Mouse (Mus musculus): ENCODE measurements around the gene Hpse2.
"Not testable (repeated sequence)": the region's sequence is repeated elsewhere in the genome, so short reads cannot be mapped to it uniquely, and the experiment has no call there.

Gene Hpse2

GRCm38 (mm10) chr19:43388017-43388904 is at the start of gene Hpse2:
Hpse2 (minus strand) TSS chr19:43388355.
- no peak for ATAC-seq (ENCODE audit: insufficient number of reproducible peaks, low FRiP score, low TSS enrichment)

- ATAC-seq (ENCODE audit: insufficient number of reproducible peaks, low FRiP score, low TSS enrichment), result no peak
Observed at GRCm38 (mm10) chr19:43427446-43428224, 39.5 kb upstream of the Hpse2 start.

DNA sequence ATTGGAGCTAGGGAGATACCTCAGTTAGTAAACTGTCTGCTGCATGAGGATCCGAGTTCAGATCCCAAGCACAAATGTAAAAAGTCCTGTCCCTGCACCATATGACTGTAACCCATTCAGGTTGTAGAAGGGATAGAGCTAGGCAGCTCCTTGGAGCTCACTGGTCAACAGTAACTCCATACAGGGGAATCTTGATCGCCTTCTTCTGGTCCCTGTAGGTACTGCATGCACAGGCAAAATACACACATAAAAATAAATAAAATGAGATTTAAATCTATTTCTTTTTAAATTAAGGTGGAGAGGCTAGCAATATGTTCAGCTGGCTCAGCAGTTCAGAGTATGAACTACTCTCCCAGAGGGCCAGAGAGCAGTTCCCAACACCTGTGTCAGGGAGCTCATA is 35.9 kb upstream of the Hpse2 start:
- ATAC-seq (ENCODE audit: insufficient number of reproducible peaks, low FRiP score, low TSS enrichment), result no peak

GRCm38 (mm10) chr19:43420506-43420905 is 32.4 kb upstream of the Hpse2 start:
- ATAC-seq (ENCODE audit: insufficient number of reproducible peaks, low FRiP score, low TSS enrichment), result no peak

DNA sequence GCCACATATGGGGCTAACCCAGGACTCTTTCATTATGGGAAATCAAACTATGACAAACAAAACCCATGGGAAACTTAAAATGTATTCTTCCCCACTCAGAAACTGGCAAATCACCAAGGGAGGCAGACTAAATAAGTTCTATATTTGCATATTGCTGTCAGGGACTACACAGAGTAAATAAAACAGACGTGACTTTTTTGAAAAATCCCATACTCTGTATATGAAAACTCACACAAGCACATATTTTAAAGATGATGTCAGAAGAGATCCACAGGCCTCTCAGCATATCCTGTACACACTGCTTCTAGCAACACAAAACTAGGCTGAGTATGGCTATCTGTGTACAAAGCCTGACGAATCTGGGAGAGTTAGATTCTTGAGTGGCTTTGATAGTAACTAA is 27.4 kb upstream of the Hpse2 start:
- no peak for ATAC-seq (ENCODE audit: insufficient number of reproducible peaks, low FRiP score, low TSS enrichment)

GRCm38 (mm10) chr19:43407181-43407580 is 19.0 kb upstream of the Hpse2 start:
- ATAC-seq (ENCODE audit: insufficient number of reproducible peaks, low FRiP score, low TSS enrichment), result no peak

- no peak for ATAC-seq (ENCODE audit: insufficient number of reproducible peaks, low FRiP score, low TSS enrichment)
Observed at GRCm38 (mm10) chr19:43396327-43396726, 8.2 kb upstream of the Hpse2 start.

DNA sequence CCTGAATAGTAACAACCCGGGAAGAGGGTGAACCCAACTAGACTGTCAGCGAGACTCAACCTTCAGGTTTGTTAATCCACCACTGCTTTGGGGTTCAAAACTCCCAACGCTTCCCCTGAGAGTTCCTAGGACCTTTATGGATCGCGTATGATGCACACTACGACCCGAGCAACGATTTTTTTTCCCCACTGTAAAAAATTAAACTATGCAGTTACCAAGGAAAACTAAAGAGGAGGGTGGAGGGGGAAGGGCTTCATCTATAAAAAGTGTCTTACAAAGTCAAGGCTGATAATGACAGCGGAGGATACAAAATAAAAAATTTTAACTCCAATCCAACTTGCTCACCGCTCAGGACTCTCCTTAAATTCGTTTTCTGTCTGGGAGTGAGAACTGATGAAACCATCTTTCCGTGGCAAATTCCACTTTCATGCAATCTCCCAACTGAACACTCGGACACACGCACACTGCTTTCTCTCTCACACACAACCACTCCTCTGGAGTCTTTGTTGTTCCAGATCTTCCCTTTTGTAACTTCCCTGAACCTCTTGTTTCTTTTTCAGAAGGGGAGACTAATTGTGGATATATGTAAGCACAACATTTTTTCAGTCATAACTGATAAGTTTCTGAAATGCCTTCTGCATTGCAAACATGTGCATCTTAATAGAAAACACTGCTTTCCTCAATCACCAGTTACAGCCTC is 934 bp downstream of the Hpse2 start:
- no peak for ATAC-seq (ENCODE audit: insufficient number of reproducible peaks, low FRiP score, low TSS enrichment)

GRCm38 (mm10) chr19:43386041-43386952 is 1.9 kb downstream of the Hpse2 start:
- no peak for ATAC-seq (ENCODE audit: insufficient number of reproducible peaks, low FRiP score, low TSS enrichment)

DNA sequence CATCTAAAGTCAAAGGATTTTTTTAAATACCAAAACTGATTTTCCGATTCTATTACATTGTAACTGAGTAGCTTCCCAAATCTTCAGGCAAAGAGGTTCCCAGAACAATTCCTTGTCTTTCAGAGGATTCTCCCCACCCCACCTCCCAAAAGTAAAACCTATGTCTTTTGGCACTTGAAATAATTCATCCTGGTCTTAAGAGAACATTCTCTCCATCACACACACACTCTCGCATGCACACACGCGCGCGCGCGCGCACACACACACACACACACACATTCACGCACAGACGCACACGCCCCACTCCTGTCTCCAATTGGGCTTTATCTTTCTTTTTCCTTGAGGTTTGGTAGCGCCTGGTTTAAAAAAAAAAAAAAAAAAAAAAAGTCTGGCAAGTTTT is 2.7 kb downstream of the Hpse2 start:
- no peak for ATAC-seq (ENCODE audit: insufficient number of reproducible peaks, low FRiP score, low TSS enrichment)

DNA sequence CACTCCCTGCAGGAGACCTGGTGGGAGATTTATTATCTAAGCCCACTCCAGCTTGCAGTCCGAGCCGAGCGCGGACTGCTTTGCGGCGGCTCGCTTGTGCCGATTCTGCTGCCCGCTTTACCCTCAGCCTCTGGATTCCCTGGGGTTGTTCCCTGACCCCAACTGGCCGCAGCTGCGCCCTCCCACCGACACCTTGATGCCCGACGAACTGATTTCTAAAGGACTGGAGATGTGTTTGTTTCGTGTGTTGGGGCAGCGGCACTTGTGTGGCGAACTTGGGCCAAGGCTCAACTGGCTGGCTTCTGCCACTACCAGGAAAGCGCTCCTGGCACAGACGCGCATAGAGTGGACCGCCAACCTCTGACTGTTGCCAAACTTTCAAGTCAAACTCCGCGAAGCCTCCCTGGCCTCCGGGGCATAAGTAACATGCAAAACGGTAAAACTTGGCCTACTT is 3.1 kb downstream of the Hpse2 start:
- no peak for ATAC-seq (ENCODE audit: insufficient number of reproducible peaks, low FRiP score, low TSS enrichment)

DNA sequence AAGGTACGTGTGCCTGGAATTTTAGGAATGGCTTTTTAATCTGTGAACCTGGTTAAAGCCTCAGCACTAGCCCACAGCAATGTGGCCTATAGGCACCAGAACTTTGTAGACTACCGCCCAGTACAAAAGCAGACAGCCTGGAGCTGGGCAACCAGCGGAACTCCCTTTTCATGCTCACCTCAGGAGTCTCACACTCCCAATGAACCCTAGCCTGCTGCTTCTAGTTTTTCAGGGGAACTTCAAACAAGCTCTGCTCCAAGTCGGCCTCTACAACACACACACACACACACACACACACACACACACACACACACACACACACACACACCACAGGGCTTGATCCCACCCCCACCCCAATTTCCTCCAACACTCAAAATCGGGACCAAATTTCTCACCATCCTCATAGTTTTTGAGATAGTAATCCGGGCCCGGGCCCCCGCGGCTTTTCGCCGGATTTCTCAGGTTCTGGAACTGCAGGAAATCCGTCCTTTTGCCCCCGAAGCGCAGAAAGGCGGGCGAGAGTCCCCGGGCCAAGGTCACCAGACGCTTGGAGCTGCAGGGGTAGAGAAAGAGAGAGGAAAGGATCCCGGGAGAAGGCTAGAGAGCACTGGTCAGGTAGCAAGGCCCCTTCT is 3.7 kb downstream of the Hpse2 start:
- no peak for ATAC-seq (ENCODE audit: insufficient number of reproducible peaks, low FRiP score, low TSS enrichment)

- ATAC-seq (ENCODE audit: insufficient number of reproducible peaks, low FRiP score, low TSS enrichment), result no peak
Observed at GRCm38 (mm10) chr19:43358830-43359229, 29.3 kb downstream of the Hpse2 start.

DNA sequence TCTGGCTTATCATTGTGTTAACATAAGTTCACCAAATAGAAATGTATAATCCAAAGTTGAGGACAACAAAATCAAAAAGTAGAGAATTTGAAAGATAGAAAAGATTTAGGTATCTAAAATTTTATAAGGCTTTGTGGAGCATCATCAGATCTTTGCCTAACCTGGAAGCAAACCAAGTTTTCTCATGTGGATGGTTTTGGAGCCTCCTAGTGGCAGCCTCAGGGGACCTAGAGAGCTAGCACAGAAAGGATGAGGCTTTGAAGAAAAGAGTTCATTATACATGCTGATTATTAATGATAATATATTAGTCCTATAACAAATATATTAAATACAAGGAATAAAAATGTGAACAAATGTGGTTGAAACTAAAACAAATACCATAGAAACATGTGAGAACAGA is 77.0 kb downstream of the Hpse2 start:
- ATAC-seq (ENCODE audit: insufficient number of reproducible peaks, low FRiP score, low TSS enrichment), result no peak

DNA sequence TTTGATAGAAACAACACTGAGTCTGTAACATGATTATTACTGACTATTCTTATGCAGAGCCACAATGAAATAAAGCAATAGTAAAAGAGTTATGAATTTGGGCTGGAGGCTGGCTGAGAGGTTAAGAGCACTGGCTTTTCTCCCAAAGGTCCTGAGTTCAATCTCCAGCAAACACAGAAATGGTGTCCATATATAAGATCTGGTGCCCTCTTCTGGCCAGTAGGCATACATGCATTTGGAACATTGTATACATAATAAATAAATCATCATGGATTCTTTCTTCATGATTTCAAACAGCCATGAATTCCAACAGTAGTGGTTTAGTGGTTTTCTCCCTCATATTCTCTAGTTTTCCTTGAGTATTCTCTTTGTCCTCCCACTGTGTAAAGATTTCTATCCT is 81.4 kb downstream of the Hpse2 start:
- no peak for ATAC-seq (ENCODE audit: insufficient number of reproducible peaks, low FRiP score, low TSS enrichment)

GRCm38 (mm10) chr19:43281336-43281735 is 106.8 kb downstream of the Hpse2 start:
- not testable (repeated sequence) for ATAC-seq (ENCODE audit: insufficient number of reproducible peaks, low FRiP score, low TSS enrichment)

DNA sequence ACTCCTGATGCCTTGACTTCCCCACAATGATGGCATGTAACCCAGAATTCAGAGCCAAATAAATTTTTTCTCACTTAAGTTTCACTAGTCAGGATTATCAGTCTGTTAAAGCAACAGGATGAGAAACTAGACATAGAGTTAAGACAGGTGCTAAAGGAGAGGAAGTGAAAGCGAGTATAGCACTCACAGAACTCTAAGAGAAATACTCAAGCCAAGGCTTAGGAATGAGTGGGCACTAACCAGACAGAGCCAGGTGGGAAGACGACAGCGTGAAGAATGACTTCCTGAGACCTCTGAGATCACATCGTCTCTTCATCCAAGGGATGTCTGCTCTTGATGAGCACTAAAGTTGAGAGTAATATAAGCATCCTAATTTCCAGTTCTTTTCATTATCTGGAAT is 144.2 kb downstream of the Hpse2 start:
- ATAC-seq (ENCODE audit: insufficient number of reproducible peaks, low FRiP score, low TSS enrichment), result no peak

DNA sequence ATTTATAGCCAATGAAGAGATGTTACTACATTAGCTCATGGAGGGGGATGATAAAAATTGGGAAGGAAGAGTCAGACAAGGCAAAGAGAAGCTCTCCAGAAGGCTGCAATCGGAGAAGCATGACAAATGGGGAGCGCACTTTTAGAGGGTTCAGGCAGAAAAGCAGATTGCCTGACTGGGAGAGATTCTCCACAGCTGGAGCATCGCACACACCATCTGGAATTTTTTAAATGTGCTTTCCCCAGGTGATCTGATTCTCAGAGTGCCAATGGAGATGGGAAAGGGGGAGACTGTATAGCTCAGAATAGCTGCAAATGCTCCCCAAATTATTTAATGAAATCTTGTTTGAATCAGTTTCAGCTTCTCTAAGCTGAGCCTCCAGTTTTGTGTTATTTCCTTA is 156.4 kb downstream of the Hpse2 start:
- no peak for ATAC-seq (ENCODE audit: insufficient number of reproducible peaks, low FRiP score, low TSS enrichment)

GRCm38 (mm10) chr19:43193562-43193961 is 194.6 kb downstream of the Hpse2 start:
- ATAC-seq (ENCODE audit: insufficient number of reproducible peaks, low FRiP score, low TSS enrichment), result no peak

Data from cerebellum, adult (tissue).